Mouse (Mus musculus) CH12.LX (cell line): Measurements from ENCODE around the gene Tspan9. TPM values are rescaled to one million over a fixed set of nuclear protein-coding genes. Genes with fewer than 3 reads are reported as not detected.

Source experiments
- DNase-seq: peaks from one replicate; pipeline ENCODE4 v3.0.0-alpha.2; 2013; ENCODE audit errors: extremely low read depth
- H3K27ac ChIP-seq: 2 replicates; pipeline ENCODE4 v1.5.1; 2012; ENCODE audit warnings: low read depth, mild to moderate bottlenecking, control low read depth, moderate library complexity; ENCODE audit not compliant: insufficient read depth
- H3K27me3 ChIP-seq: replicated peaks from 2 replicates; pipeline ENCODE3; 2012; ENCODE audit warnings: inconsistent platforms
- H3K36me3 ChIP-seq, 2 experiments: replicated peaks in 1 of 2; 2 replicates each; pipeline versions ENCODE3 to v1.6.1; 2012; ENCODE audit warnings: inconsistent platforms in 1 of 2, low read length in 1 of 2, mild to moderate bottlenecking in 1 of 2, mixed read lengths in 1 of 2, moderate library complexity in 1 of 2; ENCODE audit not compliant: control insufficient read depth in 1 of 2, insufficient read depth in 1 of 2
- H3K4me1 ChIP-seq, 2 experiments: 2 replicates each; pipeline ENCODE4 v1.6.1; 2012; ENCODE audit warnings: inconsistent platforms in 1 of 2, moderate library complexity in 1 of 2; ENCODE audit not compliant: insufficient read depth in 2 of 2, control insufficient read depth in 1 of 2
- H3K4me2 ChIP-seq: 2 replicates; pipeline ENCODE4 v1.6.1; 2012; ENCODE audit warnings: low read depth, mild to moderate bottlenecking, control low read depth; ENCODE audit not compliant: poor library complexity, insufficient read depth, severe bottlenecking
- H3K4me3 ChIP-seq, 3 experiments: fragments of 150-350 bp in 1 of 3; sonication (generic) in 1 of 3; replicated peaks in 1 of 3; 2 replicates each; pipeline versions ENCODE3 to v1.5.1; 2011 to 2012; ENCODE audit warnings: low read depth in 2 of 3, low read length in 2 of 3, mild to moderate bottlenecking in 2 of 3, moderate library complexity in 2 of 3, control low read depth in 1 of 3, improper control_type of control experiment in 1 of 3, inconsistent platforms in 1 of 3, mixed read lengths in 1 of 3; ENCODE audit not compliant: poor library complexity in 1 of 3
- H3K79me2 ChIP-seq: replicated peaks from 2 replicates; pipeline ENCODE4 v1.6.1; 2012; ENCODE audit warnings: mild to moderate bottlenecking, moderate library complexity; ENCODE audit not compliant: control insufficient read depth, poor library complexity, insufficient read depth, severe bottlenecking; ENCODE audit errors: extremely low read depth
- H3K9ac ChIP-seq: 2 replicates; pipeline ENCODE4 v1.6.1; 2012; ENCODE audit warnings: low read depth, mild to moderate bottlenecking, control low read depth, moderate library complexity; ENCODE audit not compliant: insufficient read depth
- H3K9me3 ChIP-seq: replicated peaks from 2 replicates; pipeline ENCODE3; 2012; ENCODE audit warnings: low read length, inconsistent platforms, mixed read lengths
- BHLHE40 ChIP-seq: IDR thresholded peaks from 2 replicates; pipeline ENCODE4 v1.6.1; 2011; ENCODE audit warnings: mild to moderate bottlenecking, low read depth, low read length, improper control_type of control experiment
- CHD2 ChIP-seq: IDR thresholded peaks from 2 replicates; pipeline ENCODE4 v1.6.1; 2011; ENCODE audit warnings: low read length, improper control_type of control experiment
- CTCF ChIP-seq, 2 experiments: IDR thresholded peaks in 1 of 2; conservative IDR thresholded peaks in 1 of 2; 2 replicates each; pipeline ENCODE4 v1.5.1; 2011 to 2012; ENCODE audit warnings: low read depth in 2 of 2, low read length in 2 of 2, improper control_type of control experiment in 1 of 2, inconsistent platforms in 1 of 2, mild to moderate bottlenecking in 1 of 2, moderate library complexity in 1 of 2
- HCFC1 ChIP-seq: IDR thresholded peaks from 2 replicates; pipeline ENCODE4 v1.6.1; 2012; ENCODE audit warnings: low read depth, mild to moderate bottlenecking, inconsistent platforms, low read length, improper control_type of control experiment
- IRF4 ChIP-seq: IDR thresholded peaks from 2 replicates; pipeline ENCODE4 v1.6.1; 2014; ENCODE audit warnings: low read depth, mild to moderate bottlenecking, inconsistent platforms, low read length, improper control_type of control experiment
- JUND ChIP-seq: conservative IDR thresholded peaks from 2 replicates; pipeline ENCODE4 v1.6.1; 2011; ENCODE audit warnings: low read depth, low read length, improper control_type of control experiment
- MAFK ChIP-seq: IDR thresholded peaks from 2 replicates; pipeline ENCODE4 v1.6.1; 2011; ENCODE audit warnings: low read length, improper control_type of control experiment; ENCODE audit not compliant: insufficient replicate concordance
- MAZ ChIP-seq: IDR thresholded peaks from 2 replicates; pipeline ENCODE4 v1.6.1; 2012; ENCODE audit warnings: low read depth, mild to moderate bottlenecking, inconsistent platforms, low read length, improper control_type of control experiment, moderate library complexity
- NRF1 ChIP-seq: IDR thresholded peaks from 2 replicates; pipeline ENCODE4 v1.6.1; 2014; ENCODE audit warnings: low read depth, mild to moderate bottlenecking, inconsistent platforms, low read length, improper control_type of control experiment, moderate library complexity
- PAX5 ChIP-seq: IDR thresholded peaks from 2 replicates; pipeline ENCODE4 v1.6.1; 2012; ENCODE audit warnings: low read length, inconsistent platforms, mixed read lengths
- POLR2A ChIP-seq: IDR thresholded peaks from 2 replicates; pipeline ENCODE4 v1.6.1; 2011; ENCODE audit warnings: low read depth, mild to moderate bottlenecking, improper control_type of control experiment, low read length
- RCOR1 ChIP-seq: conservative IDR thresholded peaks from 2 replicates; pipeline ENCODE4 v1.6.1; 2012; ENCODE audit warnings: low read depth, mild to moderate bottlenecking, inconsistent platforms, low read length, improper control_type of control experiment
- SIN3A ChIP-seq: IDR thresholded peaks from 2 replicates; pipeline ENCODE4 v1.6.1; 2012; ENCODE audit warnings: low read length, improper control_type of control experiment, inconsistent platforms
- TCF12 ChIP-seq: IDR thresholded peaks from 2 replicates; pipeline ENCODE4 v1.6.1; 2014; ENCODE audit warnings: low read depth, mild to moderate bottlenecking, inconsistent platforms, low read length, improper control_type of control experiment
- UBTF ChIP-seq: IDR thresholded peaks from 2 replicates; pipeline ENCODE4 v1.6.1; 2012; ENCODE audit warnings: low read depth, mild to moderate bottlenecking, inconsistent platforms, low read length, improper control_type of control experiment, moderate library complexity
- USF2 ChIP-seq: conservative IDR thresholded peaks from 2 replicates; pipeline ENCODE4 v1.6.1; 2011; ENCODE audit warnings: low read depth, low read length, improper control_type of control experiment
- ZKSCAN1 ChIP-seq: IDR thresholded peaks from 2 replicates; pipeline ENCODE4 v1.6.1; 2012; ENCODE audit warnings: low read depth, inconsistent platforms, low read length, improper control_type of control experiment, borderline replicate concordance
- ZMIZ1 ChIP-seq: IDR thresholded peaks from 2 replicates; pipeline ENCODE4 v1.6.1; 2012; ENCODE audit warnings: low read depth, mild to moderate bottlenecking, inconsistent platforms, low read length, improper control_type of control experiment
- dilution Hi-C: fragments of 300-500 bp; cut with MboI; formaldehyde crosslinking; loops from 2 replicates; pipeline ENCODE4 v1.14.3; 2020; ENCODE audit warnings: low sequenced_read_pairs; ENCODE audit not compliant: extremely low pct_unique_long_range_greater_than_20kb, extremely low pct_ligation_motif_present
- in situ Hi-C: fragments of 300-500 bp; cut with MboI; formaldehyde crosslinking; loops from 3 replicates; pipeline ENCODE4 v1.14.3; 2019; ENCODE audit warnings: low sequenced_read_pairs, low pct_ligation_motif_present, low pct_unique_long_range_greater_than_20kb, mixed read lengths
- polyA plus RNA-seq: library from polyadenylated mRNA; unstranded; fragments of >175 nt; gene quantifications from 2 replicates; pipeline ENCODE4 v1.2.1, GENCODE M21; 2012; ENCODE audit warnings: low read depth; ENCODE audit not compliant: insufficient read length
- total RNA-seq, 2 experiments: library from RNA; depleted of rRNA; stranded (reverse); fragments of 300-350 nt in 1 of 2; fragments of >200 nt in 1 of 2; gene quantifications; 2 replicates each; pipeline ENCODE4 v1.2.3; 2012 to 2014

Tspan9 gene
- total and polyA plus RNA-seq, 3 experiments, result 0.40 to 0.98 (median 0.71) TPM

DNA sequence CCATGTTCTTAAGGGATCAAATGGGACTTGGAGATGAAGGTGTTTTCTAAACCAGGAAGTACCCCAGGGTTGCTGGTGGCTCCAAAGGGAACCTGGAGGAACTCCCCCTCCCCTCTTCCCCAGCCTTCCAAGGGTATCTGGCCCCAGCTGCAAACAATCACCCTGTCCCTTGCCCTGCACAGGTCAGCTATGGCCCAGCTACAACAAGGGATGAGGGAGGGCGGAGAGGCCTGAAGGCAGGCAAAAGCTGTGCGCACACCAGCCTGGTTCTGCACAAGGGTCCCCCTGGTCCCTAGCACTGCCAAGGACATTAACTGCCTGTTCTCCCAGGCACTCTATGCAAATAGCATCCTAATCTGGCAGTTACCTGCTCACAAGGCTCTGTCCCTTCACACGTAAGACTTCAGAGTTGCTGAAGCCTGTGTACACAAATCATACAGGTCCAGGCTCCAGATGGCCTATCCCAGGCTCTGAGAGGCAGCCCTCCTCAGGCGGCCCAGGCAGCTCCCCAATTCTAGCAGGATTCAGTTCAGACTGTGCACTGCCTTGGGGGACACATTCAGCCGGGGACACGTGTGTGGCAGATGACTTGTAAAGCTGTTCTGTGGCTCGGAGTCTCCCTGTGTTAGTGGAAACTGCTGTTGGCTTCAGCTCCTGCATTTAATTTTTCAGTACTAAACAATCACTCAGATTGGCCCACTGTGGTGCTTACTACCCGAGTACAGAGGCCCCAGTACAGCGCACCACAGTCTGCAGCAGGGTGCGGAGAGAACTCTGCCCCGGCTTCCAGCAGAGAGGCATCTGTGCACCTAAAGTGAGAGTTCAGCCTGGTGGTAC, 133.0 kb downstream of the Tspan9 start:
- in situ Hi-C loops, result no loop called here
- H3K79me2 ChIP-seq, result no peaks in the 10 kb centered on the region
- H3K27me3 ChIP-seq, result peaks cover 95% of the 10 kb centered on the region
- no peak overlapping the region for H3K4me2 ChIP-seq
- H3K9me3 ChIP-seq, result no peaks in the 10 kb centered on the region
- H3K27ac ChIP-seq, result no peak overlapping the region
- no peak for TF ChIP-seq SIN3A
- TF ChIP-seq UBTF, result no peak
- TF ChIP-seq CTCF (conservative IDR thresholded peaks at IDR 0.05 in 1 of 2, IDR thresholded peaks at IDR 0.05 in 1 of 2; ENCODE audit: low read depth in 2 of 2, low read length in 2 of 2), result no peak
- no peak for TF ChIP-seq RCOR1
- TF ChIP-seq, all 38 proteins: peak for 0
- no peak for DNase-seq
- Histone ChIP-seq H3K4me3 (no peak overlapping the region), H3K9ac (no peak overlapping the region), H3K4me1 (peaks cover 0 to 2% of the 10 kb centered on the region in 2 experiments; a peak in 1 of 4 replicates), H3K36me3 (no peaks in the 10 kb centered on the region)
- dilution Hi-C loops, result no loop called here

GRCm38 (mm10) chr6:128007982-128008562, 135.3 kb downstream of the Tspan9 start:
- no peak overlapping the region for H3K27ac ChIP-seq
- no peaks in the 10 kb centered on the region for H3K9me3 ChIP-seq
- peaks cover 96% of the 10 kb centered on the region for H3K27me3 ChIP-seq
- in situ Hi-C loops, result no loop called here
- H3K4me2 ChIP-seq, result no peak overlapping the region
- 0 out of 4 replicates have a peak, but pooled peaks cover 0 to 2% of the 10 kb centered on the region in 2 experiments for H3K4me1 ChIP-seq
- no peaks in the 10 kb centered on the region for H3K36me3 ChIP-seq
- H3K9ac ChIP-seq, result no peak overlapping the region
- no peaks in the 10 kb centered on the region for H3K79me2 ChIP-seq
- no peak for DNase-seq
- dilution Hi-C loops, result no loop called here
- TF ChIP-seq MAZ, result no peak
- no peak for TF ChIP-seq RCOR1
- TF ChIP-seq ZMIZ1, result no peak
- TF ChIP-seq CTCF (conservative IDR thresholded peaks at IDR 0.05 in 1 of 2, IDR thresholded peaks at IDR 0.05 in 1 of 2; ENCODE audit: low read depth in 2 of 2, low read length in 2 of 2), result no peak
- no peak for TF ChIP-seq TCF12
- no peak for TF ChIP-seq SIN3A
- TF ChIP-seq MAFK, result no peak
- TF ChIP-seq JUND, result no peak
- no peak for TF ChIP-seq HCFC1
- no peak for TF ChIP-seq USF2
- TF ChIP-seq PAX5, result no peak
- TF ChIP-seq BHLHE40, result no peak
- TF ChIP-seq NRF1, result no peak
- TF ChIP-seq IRF4, result no peak
- no peak for TF ChIP-seq ZKSCAN1
- TF ChIP-seq POLR2A, result no peak
- TF ChIP-seq CHD2, result no peak
- TF ChIP-seq, all 38 proteins: peak for 0
- no peak overlapping the region for H3K4me3 ChIP-seq
